Mouse (Mus musculus) thymus, postnatal 0 days (tissue): ENCODE measurements around the gene Rasgrf1. TPM values are rescaled to one million over a fixed set of nuclear protein-coding genes. Genes with fewer than 3 reads are reported as not detected.
"Not testable (repeated sequence)": the region's sequence is repeated elsewhere in the genome, so short reads cannot be mapped to it uniquely, and the experiment has no call there.

Experiments used
- DNase-seq: peaks from one replicate; pipeline ENCODE4 v3.0.0-alpha.2; 2015; ENCODE audit warnings: low spot score
- polyA plus RNA-seq: library from polyadenylated mRNA; unstranded; fragments of >200 nt; fragmentation: Nextera tagmentation; extraction: Ambion mirVana; gene quantifications from 2 replicates; pipeline ENCODE4 v1.2.1, GENCODE M21; 2015

The Rasgrf1 gene
- polyA plus RNA-seq, 1 experiment from 2014 or later = 0.07 TPM

DNA sequence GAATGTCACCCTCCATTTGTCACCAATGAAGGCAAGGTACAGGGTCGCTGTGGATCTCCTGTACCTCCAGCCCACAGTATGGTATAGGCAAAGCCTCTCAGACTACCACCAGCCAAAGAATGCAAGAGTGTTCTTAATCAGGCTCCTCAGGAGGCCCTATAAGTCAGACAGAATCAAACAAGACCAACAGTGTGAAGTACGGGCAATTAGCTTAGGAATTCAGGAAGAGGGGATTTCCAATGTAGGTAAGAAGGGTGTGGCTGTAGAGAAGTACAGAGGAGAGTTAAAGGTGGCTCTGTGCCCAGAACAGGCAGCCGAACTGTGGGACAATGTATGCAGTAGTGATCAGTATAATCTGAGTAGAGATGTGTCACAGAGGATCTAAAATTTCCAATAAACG lies 126.6 kb downstream of the Rasgrf1 start:
- DNase-seq = no peak

DNA sequence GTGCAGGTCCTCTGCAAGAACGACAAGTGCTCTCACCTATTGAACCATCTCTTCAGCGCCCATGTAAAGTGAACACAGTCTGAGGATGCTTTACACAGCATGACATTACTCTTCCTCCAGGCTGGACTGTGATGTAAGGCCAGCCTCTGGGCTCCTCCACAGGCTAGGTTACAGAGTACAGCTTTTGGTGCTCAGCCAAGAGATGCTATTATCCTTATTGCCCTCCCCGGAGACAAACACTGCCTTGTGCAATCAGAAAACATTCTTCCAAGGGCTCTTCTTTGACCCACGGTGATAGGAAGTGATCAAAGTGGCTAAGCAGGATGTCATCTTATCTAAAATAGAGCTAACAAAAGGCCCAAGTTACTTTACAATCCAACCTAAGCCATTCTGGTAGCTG lies 128.8 kb downstream of the Rasgrf1 start:
- no peak for DNase-seq

DNA sequence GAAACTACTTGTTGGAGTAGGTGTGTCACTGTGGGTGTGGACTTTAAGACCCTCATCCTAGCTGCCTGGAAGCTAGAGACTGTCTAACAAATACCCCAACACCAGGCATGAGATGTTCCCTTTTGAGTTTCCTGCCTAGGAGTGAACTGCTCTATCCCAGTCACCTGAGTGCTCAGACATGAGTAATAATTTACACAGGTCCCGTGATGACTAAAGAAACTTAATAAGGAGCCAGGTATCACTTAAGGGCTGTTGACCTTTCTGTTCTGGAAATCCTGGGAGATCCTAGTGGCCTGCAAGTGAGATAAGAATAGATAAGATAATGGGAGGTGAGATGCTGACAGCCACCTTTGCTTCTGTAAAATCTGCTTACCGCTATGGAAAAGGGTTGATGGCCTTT lies 131.2 kb downstream of the Rasgrf1 start:
- no peak for DNase-seq

DNA sequence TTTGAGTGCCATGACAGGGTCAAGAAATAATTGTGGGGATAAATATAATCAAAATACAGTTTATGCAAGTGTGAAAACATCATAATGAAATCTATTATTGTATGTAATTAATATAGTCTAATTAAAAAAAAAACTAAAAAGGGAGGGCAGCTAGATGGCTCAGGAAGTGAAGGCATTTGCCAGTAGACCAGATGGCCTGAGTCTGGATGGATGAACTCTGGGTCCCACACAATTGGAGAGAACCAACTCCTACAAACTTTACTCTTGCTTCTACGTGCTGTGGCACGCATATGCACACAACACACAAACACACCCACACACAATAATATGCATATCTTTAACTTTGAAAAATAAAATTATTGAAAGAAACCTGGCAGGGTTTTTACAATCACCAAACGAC lies 131.8 kb downstream of the Rasgrf1 start:
- no peak for DNase-seq

DNA sequence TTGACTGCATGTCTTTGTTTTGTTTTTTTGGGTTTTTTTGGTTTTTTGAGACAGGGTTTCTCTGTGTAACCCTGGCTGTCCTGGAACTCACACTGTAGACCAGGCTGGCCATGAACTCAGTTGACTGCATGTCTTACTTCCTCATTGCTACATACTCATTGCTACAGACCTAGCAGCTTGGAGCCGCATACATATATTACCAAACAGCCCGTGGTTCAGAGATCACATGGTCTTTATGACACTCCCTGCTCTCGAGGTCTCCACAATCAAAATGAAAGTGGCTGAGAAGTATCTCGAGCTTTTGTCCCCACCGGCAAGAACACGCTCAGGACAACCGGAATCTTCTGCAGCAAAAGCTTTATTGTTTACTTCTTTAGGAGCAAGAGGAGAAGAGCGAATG lies 133.2 kb downstream of the Rasgrf1 start:
- DNase-seq = not testable (repeated sequence)

DNA sequence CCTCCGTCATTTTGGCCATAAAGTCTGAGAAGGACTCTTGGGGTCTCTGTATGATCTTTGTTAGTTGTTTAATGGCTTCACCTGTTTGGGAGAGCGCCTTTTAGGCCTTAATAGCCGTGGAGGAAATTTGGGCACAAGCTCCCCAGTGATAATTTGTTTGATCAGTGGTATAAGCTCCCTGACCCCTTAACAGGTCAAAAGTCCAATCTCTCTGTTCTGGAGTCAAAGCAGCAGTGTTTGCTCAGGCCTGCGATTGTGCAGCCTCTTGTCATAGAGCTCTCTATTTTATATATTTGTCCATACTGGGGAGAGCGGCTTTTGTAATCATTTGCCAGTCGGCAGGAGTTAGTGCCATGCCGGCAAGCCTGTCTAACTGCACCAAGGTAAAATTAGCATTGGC lies 135.5 kb downstream of the Rasgrf1 start:
- no peak for DNase-seq

DNA sequence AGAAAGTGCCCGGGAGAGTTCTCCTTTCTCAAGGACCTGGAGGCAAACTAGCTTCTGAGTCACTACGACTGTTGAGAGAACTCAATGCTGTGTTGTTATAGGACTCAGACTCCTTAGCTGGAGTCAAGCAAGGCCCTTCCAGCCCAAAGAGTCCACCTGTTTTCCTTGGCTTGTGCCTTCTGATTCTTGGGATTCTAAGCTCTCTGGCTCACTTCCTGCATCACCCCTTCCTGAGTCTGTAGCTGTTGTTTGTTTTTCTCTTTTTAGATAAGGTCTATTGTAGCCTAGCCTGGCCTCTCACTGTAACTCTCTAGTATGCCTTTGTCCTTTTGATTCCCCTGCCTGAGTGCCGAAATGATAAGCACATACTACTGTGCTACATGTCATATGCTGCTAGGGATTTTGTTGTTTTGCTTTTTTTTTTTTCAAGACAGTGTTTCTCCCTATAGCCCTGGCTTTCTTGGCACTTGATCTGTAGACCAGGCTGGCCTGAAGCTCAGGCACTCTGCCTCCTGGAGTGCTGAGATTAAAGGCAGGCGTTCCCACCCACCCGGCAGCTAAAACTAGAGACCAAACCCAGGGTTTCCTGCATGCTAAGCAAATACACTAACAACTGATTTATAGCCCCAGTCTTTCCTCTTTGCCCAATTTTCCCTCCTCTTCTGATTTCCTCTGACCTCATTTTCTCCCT lies 138.4 kb downstream of the Rasgrf1 start:
- no peak for DNase-seq

DNA sequence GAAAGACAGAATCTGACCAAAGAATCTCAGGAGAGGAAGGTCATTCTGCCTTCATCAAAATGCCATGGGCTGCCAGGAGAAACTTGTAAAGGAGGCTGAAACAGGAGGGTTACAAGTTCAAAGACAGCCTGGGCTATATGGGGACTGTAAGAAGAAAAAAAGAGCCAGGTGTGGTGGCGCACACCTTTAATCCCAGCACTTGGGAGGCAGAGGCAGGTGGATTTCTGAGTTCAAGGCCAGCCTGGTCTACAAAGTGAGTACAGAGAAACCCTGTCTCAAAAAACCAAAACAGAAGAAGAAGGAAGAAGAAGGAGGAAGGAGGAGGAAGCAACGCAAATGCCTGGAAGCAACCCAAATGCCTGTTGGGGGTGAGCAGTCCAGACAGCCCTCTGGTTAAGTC lies 144.1 kb downstream of the Rasgrf1 start, which contains the start of gene Ctsh:
TSS of gene Ctsh (plus strand) at position 301 of the 400 bp plus-strand sequence.
- no peak for DNase-seq

DNA sequence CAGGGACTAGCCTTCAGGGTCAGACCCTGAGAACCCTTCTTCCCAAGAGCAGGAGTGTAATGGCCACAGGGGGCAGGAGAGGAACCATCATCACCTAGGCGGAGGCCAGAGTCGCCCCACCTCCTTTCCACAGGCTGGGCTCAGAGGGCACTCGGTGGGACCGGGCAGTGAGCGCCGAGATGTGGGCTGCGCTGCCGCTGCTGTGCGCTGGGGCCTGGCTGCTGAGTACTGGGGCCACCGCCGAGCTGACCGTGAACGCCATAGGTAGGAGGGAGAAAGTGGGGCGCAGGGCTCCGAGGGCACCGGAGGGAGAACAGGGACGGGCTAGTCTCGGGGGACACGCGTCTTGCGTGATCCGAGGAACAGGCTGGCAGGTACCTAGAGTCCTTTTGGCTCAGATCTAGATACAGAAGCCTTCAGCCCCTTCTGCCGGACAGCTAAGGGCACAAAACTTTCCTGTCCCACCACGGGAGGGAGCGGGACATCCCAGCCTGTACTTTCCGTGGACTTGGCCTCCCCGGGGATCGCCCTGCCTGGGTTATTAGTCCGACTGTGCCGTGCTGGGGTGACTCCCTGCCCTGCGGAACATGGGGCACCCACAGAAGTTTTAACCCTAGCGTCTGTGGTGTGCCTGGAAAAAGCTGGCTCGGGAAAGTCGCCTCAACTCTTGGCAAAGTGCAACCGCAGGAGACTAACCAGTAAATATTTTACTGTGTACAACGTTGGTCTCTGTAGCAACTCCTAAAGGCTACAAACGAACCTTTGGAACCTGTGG lies 144.8 kb downstream of the Rasgrf1 start:
- DNase-seq = no peak

DNA sequence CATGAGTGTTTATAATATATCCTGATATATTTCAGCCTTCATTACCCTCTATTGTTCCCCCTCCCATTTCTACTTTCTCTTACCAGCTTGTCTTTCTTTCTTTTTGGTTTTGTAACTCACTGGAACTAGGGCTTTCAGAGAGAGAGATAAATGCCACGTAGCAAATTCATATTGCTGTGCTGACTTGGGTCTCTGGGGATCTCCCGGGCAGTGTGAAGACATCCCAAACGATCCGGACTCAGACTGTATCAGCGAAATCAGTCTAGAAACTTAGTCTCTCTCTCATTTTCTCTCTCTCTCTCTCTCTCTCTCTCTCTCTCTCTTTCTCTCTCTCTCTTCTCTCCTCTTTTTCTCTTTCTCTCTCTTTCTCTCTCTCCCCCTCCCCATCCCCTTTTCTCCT lies 145.7 kb downstream of the Rasgrf1 start:
- no peak for DNase-seq

DNA sequence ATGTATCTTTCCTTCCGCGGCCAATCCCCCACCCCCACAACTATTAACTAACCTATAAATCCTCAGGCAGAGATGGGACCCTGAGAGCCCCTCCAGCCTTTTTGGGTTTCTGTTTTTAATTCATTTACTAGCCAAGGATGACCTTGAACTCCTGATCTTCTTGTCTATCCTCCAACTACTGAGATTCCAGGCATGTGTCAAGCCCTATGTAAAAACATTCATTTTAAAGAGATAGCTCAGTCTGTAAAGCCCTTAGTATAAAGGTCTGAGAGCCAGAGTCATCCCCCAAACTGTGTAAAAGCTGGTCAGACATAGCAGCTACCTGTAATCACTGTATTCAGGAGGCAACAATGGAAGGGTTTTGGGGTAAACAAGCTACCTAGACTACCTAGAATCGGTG lies 146.2 kb downstream of the Rasgrf1 start:
- DNase-seq = no peak

DNA sequence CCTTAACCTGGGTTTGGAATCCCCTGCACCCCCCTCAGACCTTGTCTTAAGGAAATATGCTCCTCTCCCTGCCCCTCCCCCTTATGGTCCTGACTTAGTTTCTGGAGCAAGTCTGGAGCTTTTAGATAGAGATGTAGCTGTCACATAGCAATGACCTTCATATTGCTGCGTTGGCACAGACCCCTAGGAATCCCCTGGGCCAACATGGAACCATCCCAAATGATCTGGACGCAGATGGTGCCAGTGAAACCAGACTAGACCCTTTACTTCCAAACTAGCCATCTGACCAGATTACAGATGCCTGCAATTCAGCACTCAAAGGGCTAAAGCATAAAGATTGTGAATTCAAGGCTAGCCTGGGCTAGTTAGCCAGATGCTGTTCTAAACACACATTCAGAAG lies 147.0 kb downstream of the Rasgrf1 start:
- no peak for DNase-seq

DNA sequence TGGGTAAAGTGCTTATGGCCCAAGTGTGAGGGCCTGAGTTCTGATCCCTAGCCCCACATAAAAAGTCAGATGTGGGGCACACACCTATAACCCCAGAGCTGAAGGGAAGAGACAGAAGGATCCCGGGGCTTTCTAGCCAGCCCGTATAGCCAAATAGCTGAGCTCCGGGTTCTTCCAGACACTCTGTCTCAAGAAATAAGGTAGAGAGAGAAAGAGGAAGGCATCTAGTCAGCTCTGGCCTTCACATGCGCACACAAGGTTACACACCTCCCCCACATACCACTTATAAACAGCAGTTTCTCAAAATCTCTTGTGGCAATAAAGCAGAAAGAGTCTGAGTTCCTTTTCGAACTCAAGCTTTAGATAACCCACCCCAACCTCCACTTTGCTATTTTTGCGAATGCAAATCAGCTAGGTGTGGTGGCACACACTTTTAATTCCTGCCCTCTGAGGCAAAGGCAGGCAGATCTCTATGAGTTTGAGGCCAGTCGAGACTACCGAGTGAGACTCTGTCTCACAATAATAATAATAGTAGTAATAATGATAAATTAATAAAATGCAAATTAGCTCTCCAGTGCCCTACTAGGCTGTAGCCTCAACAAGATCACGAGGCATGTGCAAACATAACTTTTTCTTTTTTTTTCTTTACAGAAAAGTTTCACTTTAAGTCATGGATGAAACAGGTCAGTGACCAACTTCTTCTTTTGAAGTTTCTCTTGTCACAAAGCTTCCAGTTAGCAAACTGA lies 150.3 kb downstream of the Rasgrf1 start:
- no peak for DNase-seq

DNA sequence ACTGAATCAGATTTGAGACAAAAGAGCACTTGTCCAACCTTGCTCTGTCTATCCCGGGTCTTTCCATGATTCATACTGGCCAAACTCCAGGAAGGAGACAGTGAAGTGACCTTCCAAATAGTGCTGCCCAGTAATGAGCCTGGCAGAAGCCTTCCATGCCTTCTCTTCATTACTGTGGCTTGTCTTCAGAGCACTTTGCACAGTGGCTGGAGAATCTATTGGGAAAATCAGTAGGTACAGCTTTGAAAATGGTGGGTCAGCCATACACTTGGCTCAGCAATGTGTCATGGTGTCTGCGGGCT lies 150.8 kb downstream of the Rasgrf1 start:
- DNase-seq = no peak

DNA sequence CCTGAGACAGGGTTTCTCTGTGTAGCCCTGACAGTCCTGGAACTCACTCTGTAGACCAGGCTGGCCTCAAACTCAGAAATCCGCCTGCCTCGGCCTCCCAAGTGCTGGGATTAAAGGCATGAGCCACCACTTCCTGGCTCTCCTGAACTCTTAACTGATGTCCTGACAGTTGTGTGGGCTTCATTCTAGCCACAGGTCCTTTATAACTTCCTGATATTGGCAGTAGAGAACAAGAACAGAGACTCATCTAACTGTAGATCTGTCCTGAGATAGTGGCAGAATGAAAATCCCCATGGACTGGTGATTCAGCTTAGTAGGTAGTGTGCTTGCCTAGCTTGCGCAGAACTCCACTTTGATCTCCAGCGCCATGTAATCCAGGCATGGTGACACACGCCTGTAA lies 151.2 kb downstream of the Rasgrf1 start:
- DNase-seq = not testable (repeated sequence)

DNA sequence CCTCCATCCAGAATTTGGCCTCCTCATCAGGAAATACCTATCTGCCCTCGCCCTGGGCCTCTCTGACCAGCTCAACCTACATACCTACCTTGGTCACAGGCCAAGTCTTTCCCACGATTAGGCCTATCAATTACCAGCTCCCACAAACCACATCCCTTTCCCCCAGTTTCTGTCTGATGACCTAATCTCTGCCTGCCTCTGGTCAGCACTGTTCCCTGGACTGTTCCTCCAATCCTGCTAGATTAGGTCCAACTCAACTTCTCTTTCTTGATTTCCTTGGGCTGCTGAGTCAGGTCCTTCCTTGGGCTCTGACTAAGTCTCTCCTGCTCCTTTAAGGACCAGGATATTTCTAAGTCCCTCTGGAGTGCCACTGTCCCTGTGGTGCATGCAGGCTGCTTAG lies 157.6 kb downstream of the Rasgrf1 start:
- DNase-seq = no peak

DNA sequence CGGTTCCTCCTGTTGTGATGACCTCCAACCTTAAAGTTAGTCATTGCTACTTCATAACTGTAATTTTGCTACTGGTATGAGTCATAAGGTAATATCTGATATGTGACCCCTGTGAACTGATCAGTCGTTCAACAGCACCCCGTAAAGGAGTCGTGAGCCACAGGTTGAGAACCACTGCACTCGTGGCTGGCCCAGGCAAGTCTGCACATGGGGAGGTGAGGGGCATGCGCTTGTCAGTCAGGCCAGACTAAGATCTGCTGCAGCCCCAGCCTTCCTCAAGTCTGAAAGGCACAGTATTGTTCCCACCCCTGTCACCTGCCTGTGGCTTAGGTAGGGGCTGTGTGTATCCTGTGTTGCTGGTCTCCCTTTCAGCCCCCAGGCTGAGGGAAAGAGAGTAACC lies 159.1 kb downstream of the Rasgrf1 start:
- no peak for DNase-seq

DNA sequence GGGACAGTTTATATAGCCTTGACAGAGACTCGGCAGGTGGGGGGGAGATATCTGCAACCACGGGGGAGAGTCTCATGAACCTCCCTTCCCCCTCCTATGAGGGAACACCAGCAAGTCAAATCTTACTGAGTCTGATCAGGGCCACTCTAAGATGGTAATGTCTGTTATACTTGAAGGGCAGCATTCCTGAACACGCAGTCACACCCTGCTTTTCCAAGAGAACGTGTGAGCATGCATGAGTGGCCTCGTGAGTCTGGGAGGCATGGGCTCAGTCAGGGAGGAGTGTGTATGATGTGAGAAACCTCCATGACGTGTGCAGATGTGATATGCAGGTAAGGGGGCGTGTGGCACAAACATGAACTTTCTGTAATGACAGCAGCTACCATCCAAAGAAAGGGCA lies 159.8 kb downstream of the Rasgrf1 start:
- no peak for DNase-seq

DNA sequence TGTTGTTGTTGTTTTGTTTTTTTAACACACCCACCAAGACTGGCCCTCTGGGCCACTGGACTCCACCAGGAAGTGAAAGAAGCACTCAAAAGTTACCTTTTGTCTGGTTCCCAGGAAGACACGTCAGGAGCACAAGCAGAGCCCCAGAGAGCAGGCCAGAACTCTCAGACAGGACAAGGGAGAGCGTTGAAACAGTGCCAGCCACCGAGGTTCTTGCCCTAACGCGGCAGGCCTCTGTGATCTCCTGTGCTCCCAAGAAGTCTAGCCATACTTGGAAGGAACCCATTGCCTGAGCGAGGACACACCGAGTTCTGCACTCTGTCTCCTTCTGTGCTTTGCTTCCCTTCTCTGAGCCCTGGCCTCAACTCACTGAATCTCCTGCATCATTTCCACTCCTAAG lies 160.5 kb downstream of the Rasgrf1 start:
- DNase-seq = no peak

DNA sequence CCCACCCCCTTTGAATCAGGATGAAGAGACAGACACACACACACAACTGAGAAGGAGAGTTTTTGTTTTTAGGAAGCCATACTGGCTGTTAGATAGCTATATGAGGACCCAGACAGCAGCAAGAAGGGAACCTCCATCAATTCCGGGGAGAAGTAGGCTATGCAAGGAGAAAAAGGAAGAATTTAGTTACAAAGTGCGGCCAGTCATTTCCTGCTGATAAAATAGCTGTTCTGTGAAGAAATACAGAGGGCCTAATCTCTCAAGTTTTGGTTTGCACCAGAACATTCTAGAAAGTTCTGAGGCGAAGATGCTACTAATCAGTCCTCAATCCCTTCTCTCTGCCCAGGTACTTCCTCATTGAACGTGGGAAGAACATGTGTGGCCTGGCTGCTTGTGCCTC lies 165.6 kb downstream of the Rasgrf1 start:
- DNase-seq = no peak

DNA sequence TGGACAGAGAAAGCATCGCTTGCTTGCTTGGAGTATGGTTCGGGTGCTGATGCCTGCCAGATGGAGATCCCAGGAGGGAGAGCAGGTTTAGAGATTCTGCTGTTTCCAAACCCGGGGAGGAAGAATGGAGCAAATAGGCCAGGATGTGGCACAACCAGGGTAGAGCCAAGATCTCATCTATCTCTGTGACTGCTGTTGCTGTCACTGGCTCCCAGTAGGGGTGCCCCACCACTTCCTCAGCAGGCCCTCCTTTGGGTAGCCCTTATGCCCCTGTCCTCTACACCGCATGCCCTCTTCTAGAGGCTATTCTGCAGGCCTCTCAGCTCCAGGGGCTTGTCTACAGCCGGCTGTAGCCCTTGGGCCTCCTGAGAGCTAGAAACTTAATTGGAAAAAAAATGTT lies 166.4 kb downstream of the Rasgrf1 start:
- no peak for DNase-seq
